ENCODE assay signal across 9 mouse cellular contexts in the genomic region with DNA sequence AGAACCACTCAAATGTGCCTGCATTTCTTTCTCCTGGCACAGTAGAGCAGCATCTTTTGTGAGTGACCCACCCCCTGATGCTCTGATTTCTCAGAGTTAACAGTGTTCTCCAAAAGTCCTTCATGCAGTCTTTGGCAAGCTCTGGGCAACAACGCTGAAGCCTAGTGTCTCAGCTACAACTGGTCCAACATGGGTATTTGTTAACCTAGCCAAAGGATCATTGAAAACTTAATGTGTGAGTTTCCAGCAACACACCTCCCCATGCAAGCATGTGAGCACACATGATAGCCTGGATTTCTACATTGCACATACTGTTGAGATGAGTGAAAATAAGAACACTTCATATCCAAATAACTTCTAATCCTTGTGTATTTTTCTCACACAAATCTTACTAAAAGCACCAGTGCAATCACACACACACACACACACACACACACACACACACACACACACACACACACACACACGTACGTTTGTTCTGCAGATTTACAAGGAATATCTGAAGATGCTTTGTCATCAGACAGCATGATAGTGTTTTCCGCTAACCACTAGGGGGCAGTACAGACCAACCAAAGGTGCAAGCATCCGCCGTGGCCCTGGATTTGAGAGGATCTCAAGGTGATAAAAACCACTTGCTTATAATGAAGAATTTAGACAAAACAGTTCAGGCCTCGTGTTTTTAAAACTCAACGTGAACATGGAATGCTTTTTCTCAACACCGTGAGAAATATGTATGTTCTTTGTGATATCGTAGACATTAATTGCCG. TPM values are rescaled to one million over a fixed set of nuclear protein-coding genes. Genes with fewer than 3 reads are reported as not detected.
A peak's percentile ranks its signal among the peaks of the same experiment; 100 is the strongest.
DNase-seq lines count a peak whose midpoint lies in the region; ATAC-seq lines count a peak whose summit lies in the region.
"Had no signal": no experiment of that assay in that cellular context is flagged by ENCODE, and none has a peak within 500 bp of the region (broad histone marks: within the 10 kb centered on the region; RNA-seq: fewer than 3 reads in every experiment).

No protein-coding gene starts in this region.

- intact Hi-C loops in left cerebral cortex, postnatal 10 days (cut with DNase I), result loop anchor here (2.0 kb wide), 1 partner anchor 203 kb away; no protein-coding TSS in a partner anchor

- no peak overlapping the region for H3K9ac ChIP-seq in kidney, embryonic 15.5 days
- H3K9ac ChIP-seq in intestine, embryonic 14.5 days (ENCODE audit: low read length), result no peak overlapping the region
- no peak overlapping the region for H3K9ac ChIP-seq in midbrain, embryonic 14.5 days (replicated peaks; ENCODE audit: low read length)
- H3K9ac ChIP-seq: stomach, embryonic 15.5 days had no signal

- H3K4me3 ChIP-seq in kidney, embryonic 15.5 days (replicated peaks), result no peak overlapping the region
- no peak overlapping the region for H3K4me3 ChIP-seq in intestine, embryonic 14.5 days (ENCODE audit: low read depth, low read length)
- no peak overlapping the region for H3K4me3 ChIP-seq in midbrain, embryonic 14.5 days (replicated peaks; ENCODE audit: low read depth, low read length)
- H3K4me3 ChIP-seq: stomach, embryonic 15.5 days had no signal

- H3K27me3 ChIP-seq in kidney, embryonic 15.5 days, result no peaks in the 10 kb centered on the region
- no peaks in the 10 kb centered on the region for H3K27me3 ChIP-seq in intestine, embryonic 14.5 days (replicated peaks; ENCODE audit: control insufficient read depth, insufficient read depth, low read length)
- H3K27me3 ChIP-seq in midbrain, embryonic 14.5 days (ENCODE audit: control insufficient read depth, insufficient read depth, low read length), result peaks cover 4% of the 10 kb centered on the region; the same call in 1 of the 2 replicates
- H3K27me3 ChIP-seq: stomach, embryonic 15.5 days had no signal

- H3K36me3 ChIP-seq in kidney, embryonic 15.5 days, result no peaks in the 10 kb centered on the region
- H3K36me3 ChIP-seq in intestine, embryonic 14.5 days (ENCODE audit: control insufficient read depth, insufficient read depth, low read length), result no peaks in the 10 kb centered on the region
- H3K36me3 ChIP-seq in midbrain, embryonic 14.5 days (ENCODE audit: control insufficient read depth, insufficient read depth, low read length), result no peaks in the 10 kb centered on the region
- H3K36me3 ChIP-seq: stomach, embryonic 15.5 days had no signal

- no peaks in the 10 kb centered on the region for H3K9me3 ChIP-seq in kidney, embryonic 15.5 days (replicated peaks)
- no peaks in the 10 kb centered on the region for H3K9me3 ChIP-seq in intestine, embryonic 14.5 days (ENCODE audit: control insufficient read depth, low read length)
- H3K9me3 ChIP-seq in midbrain, embryonic 14.5 days (ENCODE audit: control insufficient read depth, low read length), result no peaks in the 10 kb centered on the region
- H3K9me3 ChIP-seq: stomach, embryonic 15.5 days had no signal

- peaks cover 39% of the 10 kb centered on the region for H3K4me1 ChIP-seq in kidney, embryonic 15.5 days
- H3K4me1 ChIP-seq in intestine, embryonic 14.5 days (replicated peaks; ENCODE audit: control insufficient read depth, insufficient read depth, low read length), result peaks cover 15% of the 10 kb centered on the region
- peaks cover 4% of the 10 kb centered on the region; the same call in 1 of the 2 replicates for H3K4me1 ChIP-seq in midbrain, embryonic 14.5 days (ENCODE audit: control insufficient read depth, insufficient read depth, low read length)

- no peak overlapping the region for H3K4me2 ChIP-seq in kidney, embryonic 15.5 days
- H3K4me2 ChIP-seq in intestine, embryonic 14.5 days (ENCODE audit: low read length), result no peak overlapping the region
- no peak overlapping the region for H3K4me2 ChIP-seq in midbrain, embryonic 14.5 days (ENCODE audit: low read length)
- H3K4me2 ChIP-seq: stomach, embryonic 15.5 days had no signal

- DNase-seq in kidney, adult 11 months, result peak; percentile 59
- DNase-seq in cerebellum, postnatal 10 days, result peak; percentile 94 to 98
- DNase-seq in frontal cortex, postnatal 25 days (ENCODE audit: low spot score in 2 of 2), result peak; percentile 41 to 76
- peak; percentile 82 for DNase-seq in intestine, embryonic 14.5 days (ENCODE audit: low spot score)
- peak; percentile 84 to 86 for DNase-seq in left cerebral cortex, postnatal 10 days (ENCODE audit: extremely low spot score in 1 of 2, low spot score in 2 of 2)
- DNase-seq in midbrain, embryonic 14.5 days, result peak; percentile 97
- peak; percentile 34 to 78 for DNase-seq in spleen, postnatal 10 days (ENCODE audit: low spot score in 2 of 2)

- H3K27ac ChIP-seq in kidney, embryonic 15.5 days, result no peak overlapping the region
- H3K27ac ChIP-seq in intestine, embryonic 14.5 days (ENCODE audit: low read depth), result no peak overlapping the region
- H3K27ac ChIP-seq in midbrain, embryonic 14.5 days (replicated peaks; ENCODE audit: low read depth, low read length), result no peak overlapping the region
- H3K27ac ChIP-seq: stomach, embryonic 15.5 days had no signal

- 20% methylated on average over 11 of the region's 11 CpGs for WGBS in kidney, embryonic 15.5 days
- 19% methylated on average over 11 of the region's 11 CpGs for WGBS in intestine, embryonic 14.5 days
- WGBS in midbrain, embryonic 14.5 days, result 23% methylated on average over 11 of the region's 11 CpGs

- no peak for ATAC-seq in kidney, embryonic 15.5 days (replicated peaks; ENCODE audit: low FRiP score)
- peak; percentile 66; the same call in 1 of the 2 replicates for ATAC-seq in intestine, embryonic 14.5 days (replicated peaks; ENCODE audit: low FRiP score, low TSS enrichment, low read depth)
- ATAC-seq in midbrain, embryonic 14.5 days (ENCODE audit: low FRiP score, low TSS enrichment), result peak; percentile 69; the same call in 1 of the 2 replicates

RNA-seq across cellular contexts. Expression of gene Dapl1, which starts 56.9 kb away (rescaled TPM):
- polyA plus RNA-seq in kidney, embryonic 15.5 days (2015; fragmentation: Nextera tagmentation; extraction: Ambion mirVana), result 6.4 and 6.9 TPM in 2 replicates
- 0.69 TPM in 1 of 2 replicates, not detected in the other for polyA plus RNA-seq in intestine, embryonic 14.5 days (2014; fragmentation: Nextera tagmentation; extraction: Ambion mirVana)
- 1 to 10 TPM; 1.8 to 2.0 TPM for total RNA-seq in left cerebral cortex, postnatal 10 days (2021)
- 0.42 and 0.96 TPM in 2 replicates for polyA plus RNA-seq in midbrain, embryonic 14.5 days (2014; fragmentation: Nextera tagmentation; extraction: Ambion mirVana)
